Mouse (Mus musculus): ENCODE results near the gene Mcu. TPM values are rescaled to one million over a fixed set of nuclear protein-coding genes. Genes with fewer than 3 reads are reported as not detected.

Mcu gene
- total RNA-seq, 1 experiment, result 12.3 TPM

DNA sequence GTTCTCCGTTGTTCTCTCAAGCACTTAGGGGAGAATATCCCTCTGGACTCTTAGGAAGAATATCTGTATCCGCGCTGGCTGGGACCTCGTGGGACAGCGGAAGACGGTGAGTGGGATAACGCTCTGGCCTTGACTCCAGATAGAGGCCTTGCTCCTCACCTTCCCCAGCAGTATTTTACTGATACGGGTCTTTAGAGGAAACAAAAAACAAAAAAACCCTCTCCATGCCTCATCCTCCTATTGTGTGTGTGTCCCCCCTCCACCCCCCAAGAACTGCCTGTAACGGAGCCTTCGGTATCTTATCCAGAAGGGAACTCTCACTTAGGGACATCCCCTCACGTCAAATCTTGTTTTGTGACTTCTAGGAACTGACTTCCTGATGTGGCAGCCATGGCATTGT lies 174.8 kb downstream of the Mcu start, which contains the start of gene Oit3:
Gene Oit3 (minus strand): TSS at position 44 of the 400 bp plus-strand sequence.
- no peak within 1 kb of the TSS for H3K27ac ChIP-seq (ENCODE audit: insufficient read depth, low read depth, low read length, poor library complexity, severe bottlenecking)
- H3K4me3 ChIP-seq (ENCODE audit: insufficient read depth in 1 of 2, low read depth in 1 of 2, low read length in 2 of 2, poor library complexity in 1 of 2, severe bottlenecking in 1 of 2), result no peak within 1 kb of the TSS
- H3K9me3 ChIP-seq (ENCODE audit: control insufficient read depth, insufficient read depth, low read depth, low read length), result no peaks in the 10 kb centered on the region
- H3K4me1 ChIP-seq (ENCODE audit: control insufficient read depth in 2 of 2, insufficient read depth in 2 of 2, low read length in 2 of 2, poor library complexity in 1 of 2), result no peaks in the 10 kb centered on the region
- in situ Hi-C loops (cut with MboI; ENCODE audit: low sequenced_read_pairs in 2 of 2, unreplicated experiment in 2 of 2), result no loop called here
- H3K36me3 ChIP-seq (ENCODE audit: control insufficient read depth, insufficient read depth, low read length, poor library complexity, severe bottlenecking), result no peaks in the 10 kb centered on the region
- DNase-seq (ENCODE audit: low read depth, low spot score), result no peak
- no peak for TF ChIP-seq ZNF384 (IDR thresholded peaks at IDR 0.05; ENCODE audit: low read depth, low read length)
- no peak for TF ChIP-seq ZC3H11A (IDR thresholded peaks at IDR 0.05; ENCODE audit: borderline replicate concordance, low read depth, low read length)
- no peak for TF ChIP-seq CHD2 (IDR thresholded peaks at IDR 0.05; ENCODE audit: low read depth, low read length)
- TF ChIP-seq MAFK (IDR thresholded peaks at IDR 0.05; ENCODE audit: insufficient read depth, low read depth, low read length), result no peak
- TF ChIP-seq HCFC1 (IDR thresholded peaks at IDR 0.05; ENCODE audit: borderline replicate concordance, insufficient read depth, low read length), result no peak
- H3K9ac ChIP-seq (ENCODE audit: insufficient read depth, low read depth, low read length, poor library complexity, severe bottlenecking), result no peak within 1 kb of the TSS

GRCm38 (mm10) chr10:59440177-59440576 lies 176.3 kb downstream of the Mcu start:
- no peaks in the 10 kb centered on the region for H3K4me1 ChIP-seq (ENCODE audit: control insufficient read depth in 2 of 2, insufficient read depth in 2 of 2, low read length in 2 of 2, poor library complexity in 1 of 2)
- H3K9me3 ChIP-seq (ENCODE audit: control insufficient read depth, insufficient read depth, low read depth, low read length), result no peaks in the 10 kb centered on the region
- no peak for DNase-seq (ENCODE audit: low read depth, low spot score)
- H3K4me3 ChIP-seq (ENCODE audit: insufficient read depth in 1 of 2, low read depth in 1 of 2, low read length in 2 of 2, poor library complexity in 1 of 2, severe bottlenecking in 1 of 2), result no peak overlapping the region
- TF ChIP-seq ZNF384 (IDR thresholded peaks at IDR 0.05; ENCODE audit: low read depth, low read length) (no peak), HCFC1 (IDR thresholded peaks at IDR 0.05; ENCODE audit: borderline replicate concordance, insufficient read depth, low read length) (no peak), MAFK (IDR thresholded peaks at IDR 0.05; ENCODE audit: insufficient read depth, low read depth, low read length) (no peak), CHD2 (IDR thresholded peaks at IDR 0.05; ENCODE audit: low read depth, low read length) (no peak), ZC3H11A (IDR thresholded peaks at IDR 0.05; ENCODE audit: borderline replicate concordance, low read depth, low read length) (no peak)
- no peak overlapping the region for H3K9ac ChIP-seq (ENCODE audit: insufficient read depth, low read depth, low read length, poor library complexity, severe bottlenecking)
- H3K36me3 ChIP-seq (ENCODE audit: control insufficient read depth, insufficient read depth, low read length, poor library complexity, severe bottlenecking), result no peaks in the 10 kb centered on the region
- no peak overlapping the region for H3K27ac ChIP-seq (ENCODE audit: insufficient read depth, low read depth, low read length, poor library complexity, severe bottlenecking)
- in situ Hi-C loops (cut with MboI; ENCODE audit: low sequenced_read_pairs in 2 of 2, unreplicated experiment in 2 of 2), result no loop called here

GRCm38 (mm10) chr10:59439508-59439931 lies 177.0 kb downstream of the Mcu start:
- Histone ChIP-seq H3K9ac (ENCODE audit: insufficient read depth, low read depth, low read length, poor library complexity, severe bottlenecking) (no peak overlapping the region), H3K4me3 (ENCODE audit: insufficient read depth in 1 of 2, low read depth in 1 of 2, low read length in 2 of 2, poor library complexity in 1 of 2, severe bottlenecking in 1 of 2) (no peak overlapping the region), H3K36me3 (ENCODE audit: control insufficient read depth, insufficient read depth, low read length, poor library complexity, severe bottlenecking) (no peaks in the 10 kb centered on the region), H3K9me3 (ENCODE audit: control insufficient read depth, insufficient read depth, low read depth, low read length) (no peaks in the 10 kb centered on the region), H3K4me1 (ENCODE audit: control insufficient read depth in 2 of 2, insufficient read depth in 2 of 2, low read length in 2 of 2, poor library complexity in 1 of 2) (no peaks in the 10 kb centered on the region), H3K27ac (ENCODE audit: insufficient read depth, low read depth, low read length, poor library complexity, severe bottlenecking) (no peak overlapping the region)
- no peak for DNase-seq (ENCODE audit: low read depth, low spot score)
- no peak for TF ChIP-seq ZC3H11A (IDR thresholded peaks at IDR 0.05; ENCODE audit: borderline replicate concordance, low read depth, low read length)
- no peak for TF ChIP-seq HCFC1 (IDR thresholded peaks at IDR 0.05; ENCODE audit: borderline replicate concordance, insufficient read depth, low read length)
- TF ChIP-seq CHD2 (IDR thresholded peaks at IDR 0.05; ENCODE audit: low read depth, low read length), result no peak
- no peak for TF ChIP-seq ZNF384 (IDR thresholded peaks at IDR 0.05; ENCODE audit: low read depth, low read length)
- no peak for TF ChIP-seq MAFK (IDR thresholded peaks at IDR 0.05; ENCODE audit: insufficient read depth, low read depth, low read length)
- in situ Hi-C loops (cut with MboI; ENCODE audit: low sequenced_read_pairs in 2 of 2, unreplicated experiment in 2 of 2), result no loop called here

- Histone ChIP-seq H3K9me3 (ENCODE audit: control insufficient read depth, insufficient read depth, low read depth, low read length) (no peaks in the 10 kb centered on the region), H3K9ac (ENCODE audit: insufficient read depth, low read depth, low read length, poor library complexity, severe bottlenecking) (no peak overlapping the region), H3K4me1 (ENCODE audit: control insufficient read depth in 2 of 2, insufficient read depth in 2 of 2, low read length in 2 of 2, poor library complexity in 1 of 2) (no peaks in the 10 kb centered on the region), H3K36me3 (ENCODE audit: control insufficient read depth, insufficient read depth, low read length, poor library complexity, severe bottlenecking) (no peaks in the 10 kb centered on the region), H3K27ac (ENCODE audit: insufficient read depth, low read depth, low read length, poor library complexity, severe bottlenecking) (no peak overlapping the region), H3K4me3 (ENCODE audit: insufficient read depth in 1 of 2, low read depth in 1 of 2, low read length in 2 of 2, poor library complexity in 1 of 2, severe bottlenecking in 1 of 2) (no peak overlapping the region)
- TF ChIP-seq ZC3H11A (IDR thresholded peaks at IDR 0.05; ENCODE audit: borderline replicate concordance, low read depth, low read length) (no peak), CHD2 (IDR thresholded peaks at IDR 0.05; ENCODE audit: low read depth, low read length) (no peak), ZNF384 (IDR thresholded peaks at IDR 0.05; ENCODE audit: low read depth, low read length) (no peak), HCFC1 (IDR thresholded peaks at IDR 0.05; ENCODE audit: borderline replicate concordance, insufficient read depth, low read length) (no peak), MAFK (IDR thresholded peaks at IDR 0.05; ENCODE audit: insufficient read depth, low read depth, low read length) (no peak)
- DNase-seq (ENCODE audit: low read depth, low spot score), result no peak
- in situ Hi-C loops (cut with MboI; ENCODE audit: low sequenced_read_pairs in 2 of 2, unreplicated experiment in 2 of 2), result no loop called here
Observed at GRCm38 (mm10) chr10:59438651-59439050, 177.8 kb downstream of the Mcu start.

DNA sequence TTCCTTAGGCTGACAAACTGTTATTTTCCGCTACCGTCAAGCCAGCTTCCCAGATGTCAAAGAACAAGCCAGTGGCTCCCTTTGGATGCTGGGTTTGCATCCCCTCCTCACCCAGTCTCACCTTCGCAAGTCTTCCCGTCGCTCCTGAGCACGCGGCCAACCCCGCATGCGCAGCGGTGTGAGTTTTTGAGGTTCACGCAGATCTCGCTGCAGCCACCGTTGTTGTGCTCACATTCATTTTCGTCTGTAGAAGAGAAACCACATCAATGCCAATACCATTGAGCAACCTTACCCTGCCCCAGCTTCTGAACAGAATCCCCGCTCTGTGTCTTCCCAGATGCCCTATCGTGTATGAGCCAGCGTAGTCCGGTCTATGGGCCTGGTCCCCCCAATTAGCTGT lies 180.7 kb downstream of the Mcu start:
- no peak overlapping the region for H3K4me3 ChIP-seq (ENCODE audit: insufficient read depth in 1 of 2, low read depth in 1 of 2, low read length in 2 of 2, poor library complexity in 1 of 2, severe bottlenecking in 1 of 2)
- no peak overlapping the region for H3K9ac ChIP-seq (ENCODE audit: insufficient read depth, low read depth, low read length, poor library complexity, severe bottlenecking)
- no peak for TF ChIP-seq HCFC1 (IDR thresholded peaks at IDR 0.05; ENCODE audit: borderline replicate concordance, insufficient read depth, low read length)
- in situ Hi-C loops (cut with MboI; ENCODE audit: low sequenced_read_pairs in 2 of 2, unreplicated experiment in 2 of 2), result no loop called here
- no peak overlapping the region for H3K27ac ChIP-seq (ENCODE audit: insufficient read depth, low read depth, low read length, poor library complexity, severe bottlenecking)
- H3K4me1 ChIP-seq (ENCODE audit: control insufficient read depth in 2 of 2, insufficient read depth in 2 of 2, low read length in 2 of 2, poor library complexity in 1 of 2), result no peaks in the 10 kb centered on the region
- no peaks in the 10 kb centered on the region for H3K9me3 ChIP-seq (ENCODE audit: control insufficient read depth, insufficient read depth, low read depth, low read length)
- no peak for DNase-seq (ENCODE audit: low read depth, low spot score)
- no peaks in the 10 kb centered on the region for H3K36me3 ChIP-seq (ENCODE audit: control insufficient read depth, insufficient read depth, low read length, poor library complexity, severe bottlenecking)

Measured in ES-E14 (cell line).